Comparison of ENCODE assay signal across 9 mouse cellular contexts in the genomic region with DNA sequence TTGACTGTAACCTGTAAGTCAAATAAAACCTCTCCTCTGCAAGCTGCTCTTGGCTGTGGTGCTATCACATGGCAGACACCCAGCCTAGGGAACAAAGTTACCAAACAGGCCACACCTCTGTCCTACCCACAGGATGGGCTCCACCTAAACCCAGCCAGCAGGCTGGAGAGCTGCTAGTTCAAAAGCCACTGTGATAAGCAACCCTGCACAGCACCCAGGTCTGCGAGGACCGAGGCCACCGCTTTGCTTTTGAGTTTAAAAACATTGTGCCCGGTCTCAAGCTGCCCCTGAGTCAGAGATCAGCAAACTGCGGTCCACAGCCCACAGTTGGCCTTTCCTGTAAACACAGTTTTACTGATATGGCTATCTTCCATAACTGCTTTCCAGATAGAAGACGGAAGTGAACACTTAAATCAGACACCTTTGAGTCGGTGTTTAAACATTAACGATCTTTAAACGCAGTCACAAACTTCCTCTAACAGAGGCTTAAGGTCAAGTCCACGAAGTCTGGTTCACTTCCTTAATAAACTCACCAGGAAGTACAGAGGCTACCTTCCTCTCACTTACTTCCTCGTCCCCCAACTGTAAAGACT. TPM values are rescaled to one million over a fixed set of nuclear protein-coding genes. Genes with fewer than 3 reads are reported as not detected.
DNase-seq lines count a peak whose midpoint lies in the region; ATAC-seq lines count a peak whose summit lies in the region.
"Had no signal": no experiment of that assay in that cellular context is flagged by ENCODE, and none has a peak within 500 bp of the region (broad histone marks: within the 10 kb centered on the region; RNA-seq: fewer than 3 reads in every experiment).

No protein-coding gene starts in this region.

- H3K9ac ChIP-seq in midbrain, embryonic 11.5 days (ENCODE audit: low read length): no peak overlapping the region
- H3K9ac ChIP-seq: embryonic facial prominence, embryonic 15.5 days had no signal

- H3K4me2 ChIP-seq in midbrain, embryonic 11.5 days: no peak overlapping the region
- H3K4me2 ChIP-seq: embryonic facial prominence, embryonic 15.5 days had no signal

- H3K9me3 ChIP-seq in heart, embryonic 10.5 days: no peaks in the 10 kb centered on the region
- no peaks in the 10 kb centered on the region for H3K9me3 ChIP-seq in midbrain, embryonic 11.5 days (ENCODE audit: control insufficient read depth, low read length)
- H3K9me3 ChIP-seq: embryonic facial prominence, embryonic 15.5 days had no signal

- peaks cover 33% of the 10 kb centered on the region for H3K36me3 ChIP-seq in heart, embryonic 10.5 days
- peaks cover 19% of the 10 kb centered on the region for H3K36me3 ChIP-seq in midbrain, embryonic 11.5 days (ENCODE audit: control insufficient read depth, insufficient read depth, low read length)

- peak overlapping the region; percentile 70 for H3K27ac ChIP-seq in heart, embryonic 10.5 days
- H3K27ac ChIP-seq in midbrain, embryonic 11.5 days (ENCODE audit: low read depth, low read length): no peak overlapping the region
- H3K27ac ChIP-seq: embryonic facial prominence, embryonic 15.5 days had no signal

- H3K4me3 ChIP-seq in heart, embryonic 10.5 days: no peak overlapping the region
- no peak overlapping the region for H3K4me3 ChIP-seq in midbrain, embryonic 11.5 days (ENCODE audit: low read depth, low read length)
- H3K4me3 ChIP-seq: embryonic facial prominence, embryonic 15.5 days had no signal

- peaks cover 18% of the 10 kb centered on the region for H3K4me1 ChIP-seq in heart, embryonic 10.5 days
- peaks cover 13% of the 10 kb centered on the region for H3K4me1 ChIP-seq in midbrain, embryonic 11.5 days (ENCODE audit: control insufficient read depth, insufficient read depth, low read length)

- 39% methylated on average over 11 of the region's 11 CpGs for WGBS in heart, embryonic 10.5 days
- 9% methylated on average over 11 of the region's 11 CpGs for WGBS in large intestine, adult 2 months
- WGBS in midbrain, embryonic 11.5 days: 88% methylated on average over 11 of the region's 11 CpGs

- no peak for ATAC-seq in midbrain, embryonic 11.5 days (ENCODE audit: low FRiP score)

- DNase-seq in 416B (ENCODE audit: low read depth) (peak; percentile 83), ES-CJ7 (ENCODE audit: low read depth, low spot score) (peak; percentile 57)
- DNase-seq in heart, embryonic 10.5 days (ENCODE audit: low spot score): peak; percentile 88
- DNase-seq in large intestine, adult 2 months (ENCODE audit: low read depth, low spot score): peak; percentile 92
- DNase-seq in naive thymus-derived CD4-positive, alpha-beta T cell, adult 2 months (ENCODE audit: low read depth): peak; percentile 71
- no peak for DNase-seq in right cerebral cortex, postnatal 10 days (ENCODE audit: low spot score in 2 of 2)
- DNase-seq in midbrain, embryonic 11.5 days (ENCODE audit: low spot score, missing footprints): no peak
- no peak for DNase-seq in cerebellum, adult 11 months

- no peaks in the 10 kb centered on the region for H3K27me3 ChIP-seq in heart, embryonic 10.5 days (ENCODE audit: insufficient read depth, poor library complexity, severe bottlenecking)
- no peaks in the 10 kb centered on the region for H3K27me3 ChIP-seq in midbrain, embryonic 11.5 days (ENCODE audit: control insufficient read depth, insufficient read depth, low read length)
- H3K27me3 ChIP-seq: embryonic facial prominence, embryonic 15.5 days had no signal

RNA-seq across cellular contexts. Expression of gene Golm1, which starts 7.0 kb away (rescaled TPM):
- 72.4 and 74.5 TPM in 2 replicates for polyA plus RNA-seq in heart, embryonic 10.5 days (2016; fragmentation: Nextera tagmentation; extraction: Ambion mirVana)
- polyA plus RNA-seq in large intestine, adult 2 months (2012; rRNA removed): 84.2 and 88.5 TPM in 2 replicates
- 179 TPM in 2 replicates for polyA plus RNA-seq in midbrain, embryonic 11.5 days (2014; fragmentation: Nextera tagmentation; extraction: Ambion mirVana)

RNA-seq across cellular contexts. Expression of gene 4921517D22Rik, which starts 25.3 kb away (rescaled TPM):
- polyA plus RNA-seq in heart, embryonic 10.5 days (2016; fragmentation: Nextera tagmentation; extraction: Ambion mirVana): not detected in 2 replicates
- not detected in 2 replicates for polyA plus RNA-seq in large intestine, adult 2 months (2012; rRNA removed)
- polyA plus RNA-seq in midbrain, embryonic 11.5 days (2014; fragmentation: Nextera tagmentation; extraction: Ambion mirVana): not detected in 2 replicates
- polyA plus RNA-seq: embryonic facial prominence, embryonic 15.5 days had no signal

RNA-seq across cellular contexts. Expression of gene Spata31d1a, which starts 41.5 kb away (rescaled TPM):
- polyA plus RNA-seq in heart, embryonic 10.5 days (2016; fragmentation: Nextera tagmentation; extraction: Ambion mirVana): 0.02 and 0.05 TPM in 2 replicates
- polyA plus RNA-seq in large intestine, adult 2 months (2012; rRNA removed): not detected in 2 replicates
- polyA plus RNA-seq in midbrain, embryonic 11.5 days (2014; fragmentation: Nextera tagmentation; extraction: Ambion mirVana): not detected in 2 replicates

RNA-seq across cellular contexts. Expression of gene Spata31d1b, which starts 43.5 kb away (rescaled TPM):
- polyA plus RNA-seq in heart, embryonic 10.5 days (2016; fragmentation: Nextera tagmentation; extraction: Ambion mirVana): not detected in 2 replicates
- polyA plus RNA-seq in large intestine, adult 2 months (2012; rRNA removed): not detected in 2 replicates
- 0.05 TPM in 1 of 2 replicates, not detected in the other for polyA plus RNA-seq in midbrain, embryonic 11.5 days (2014; fragmentation: Nextera tagmentation; extraction: Ambion mirVana)

Comparison
In these comparisons a context has a peak if more than half of its experiments do, and no peak if none do; other contexts are left out.
1. DNase-seq: peak in 416B (single experiment), ES-CJ7 (single experiment), heart, embryonic 10.5 days (single experiment), large intestine, adult 2 months (single experiment) and naive thymus-derived CD4-positive, alpha-beta T cell, adult 2 months (single experiment); none in right cerebral cortex, postnatal 10 days (0 of 2), midbrain, embryonic 11.5 days (single experiment) and cerebellum, adult 11 months (single experiment).